Mouse (Mus musculus) olfactory bulb, adult 2 months (tissue): ENCODE results near the gene Mrpl45. TPM values are rescaled to one million over a fixed set of nuclear protein-coding genes. Genes with fewer than 3 reads are reported as not detected.

Experiments used
- H3K27ac ChIP-seq: fragments of 200-500 bp; 2 replicates; pipeline ENCODE4 v1.5.1; 2012; ENCODE audit warnings: low read depth, low read length; ENCODE audit not compliant: insufficient read depth
- H3K4me1 ChIP-seq: fragments of 200-500 bp; 2 replicates; pipeline ENCODE4 v1.6.1; 2012; ENCODE audit warnings: low read length; ENCODE audit not compliant: control insufficient read depth, insufficient read depth
- H3K4me3 ChIP-seq: fragments of 200-500 bp; 2 replicates; pipeline ENCODE4 v1.5.1; 2012; ENCODE audit warnings: mild to moderate bottlenecking, low read depth, low read length, moderate library complexity; ENCODE audit not compliant: insufficient read depth
- CTCF ChIP-seq: fragments of 200-500 bp; IDR thresholded peaks from 2 replicates; pipeline ENCODE4 v1.5.1; 2012; ENCODE audit warnings: low read depth, mild to moderate bottlenecking, low read length, moderate library complexity; ENCODE audit not compliant: insufficient read depth
- POLR2A ChIP-seq: fragments of 200-500 bp; IDR thresholded peaks from 2 replicates; pipeline ENCODE4 v1.6.1; 2012; ENCODE audit warnings: mild to moderate bottlenecking, low read depth, low read length, moderate library complexity; ENCODE audit not compliant: insufficient read depth
- WGBS: fragments of 180-500 bp; shearing (Covaris S2); methylation state at CpG from one replicate; pipeline ENCODE4 v1.1.7; 2018; 5-methylcytosine and 5-hydroxymethylcytosine counted together
- polyA plus RNA-seq: library from polyadenylated mRNA; stranded (reverse); fragments of >200 nt; gene quantifications from 2 replicates; pipeline ENCODE4 v1.2.4, GENCODE M21; 2012; ENCODE audit warnings: low replicate concordance; ENCODE audit not compliant: missing spikeins, insufficient read depth, insufficient read length

Mrpl45 gene
- polyA plus RNA-seq, 1 experiment = not detected

DNA sequence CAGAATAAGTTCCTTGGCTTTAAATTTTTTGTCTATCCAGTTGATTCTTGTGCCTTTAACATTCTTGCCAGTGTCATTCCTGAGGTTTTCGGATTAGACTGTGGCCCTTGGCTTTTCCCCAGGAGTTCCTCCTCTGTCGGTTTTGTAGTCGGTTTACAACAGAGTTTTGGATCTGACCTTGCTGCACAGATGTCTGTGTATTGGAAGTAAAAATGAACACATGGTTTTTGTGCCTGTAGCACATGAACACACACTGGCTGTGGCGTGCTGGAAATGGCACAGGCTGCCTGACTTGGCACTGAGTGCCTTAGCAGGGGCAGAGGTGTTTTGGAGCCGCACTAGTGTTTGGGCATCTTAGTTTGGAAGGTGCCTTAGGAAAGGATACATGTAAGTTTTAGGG lies 53.0 kb downstream of the Mrpl45 start:
- Histone ChIP-seq H3K4me3 (no peak overlapping the region), H3K4me1 (peaks cover 8% of the 10 kb centered on the region; the same call in 1 of the 2 replicates), H3K27ac (no peak overlapping the region)
- TF ChIP-seq POLR2A (no peak), CTCF (no peak)
- 54% methylated on average over 5 of the region's 5 CpGs for WGBS

GRCm38 (mm10) chr11:97370329-97371091 lies 55.0 kb downstream of the Mrpl45 start:
- peaks cover 8% of the 10 kb centered on the region; the same call in 1 of the 2 replicates for H3K4me1 ChIP-seq
- WGBS = 47% methylated on average over 7 of the region's 7 CpGs
- TF ChIP-seq POLR2A (no peak), CTCF (no peak)
- H3K27ac ChIP-seq = no peak overlapping the region
- H3K4me3 ChIP-seq = no peak overlapping the region

- 77% methylated on average over 6 of the region's 6 CpGs for WGBS
- Histone ChIP-seq H3K4me1 (peaks cover 11% of the 10 kb centered on the region; the same call in 1 of the 2 replicates), H3K4me3 (no peak overlapping the region), H3K27ac (no peak overlapping the region)
- no peak for TF ChIP-seq POLR2A
- TF ChIP-seq CTCF = no peak
Observed at GRCm38 (mm10) chr11:97372159-97372864, 56.8 kb downstream of the Mrpl45 start.

DNA sequence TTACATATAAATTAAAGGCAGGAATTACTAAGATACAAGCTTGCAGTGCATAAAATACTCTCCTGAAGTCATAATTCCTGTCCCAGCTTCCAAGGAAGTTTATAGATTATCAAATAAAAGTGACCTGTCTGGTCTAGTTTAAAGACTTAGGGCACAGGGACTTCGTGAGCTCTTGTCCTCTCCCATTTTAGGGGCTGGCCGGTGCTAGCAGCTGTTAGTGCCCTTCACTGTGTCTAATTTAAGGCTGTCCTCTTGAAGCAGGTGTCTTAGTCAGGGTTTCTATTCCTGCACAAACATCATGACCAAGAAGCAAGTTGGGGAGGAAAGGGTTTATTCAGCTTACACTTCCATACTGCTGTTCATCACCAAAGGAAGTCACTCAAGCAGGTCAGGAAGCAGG lies 57.9 kb downstream of the Mrpl45 start:
- no peak for TF ChIP-seq CTCF
- no peak for TF ChIP-seq POLR2A
- 58% methylated on average over 2 of the region's 2 CpGs for WGBS
- Histone ChIP-seq H3K27ac (no peak overlapping the region), H3K4me3 (no peak overlapping the region), H3K4me1 (peaks cover 8% of the 10 kb centered on the region; the same call in 1 of the 2 replicates)

Other genes starting within 250 kb of the Mrpl45 start
- not detected in 2 replicates for gene Tbx21, start 200.4 kb upstream of the Mrpl45 start, polyA plus RNA-seq
- gene Tbkbp1, start 164.2 kb upstream of the Mrpl45 start, polyA plus RNA-seq = not detected in 2 replicates
- gene Kpnb1, start 127.8 kb upstream of the Mrpl45 start, polyA plus RNA-seq = 234 TPM in 1 of 2 replicates, not detected in the other
- gene Npepps, start 35.1 kb upstream of the Mrpl45 start, polyA plus RNA-seq = 421 TPM in 1 of 2 replicates, not detected in the other
- gene Gpr179, start 36.4 kb downstream of the Mrpl45 start, polyA plus RNA-seq = not detected in 2 replicates
- not detected in 2 replicates for gene Socs7, start 46.8 kb downstream of the Mrpl45 start, polyA plus RNA-seq
- gene Arhgap23, start 99.8 kb downstream of the Mrpl45 start, polyA plus RNA-seq = not detected in 2 replicates
- not detected in 2 replicates for gene 4933428G20Rik, start 184.6 kb downstream of the Mrpl45 start, polyA plus RNA-seq